Mouse (Mus musculus) liver (tissue): Measurements from ENCODE around the gene Gm4969.
"Not testable (repeated sequence)": the region's sequence is repeated elsewhere in the genome, so short reads cannot be mapped to it uniquely, and the experiment has no call there.

Experiments
- DNase-seq: peaks from one replicate; pipeline ENCODE4 v3.0.0-alpha.2; 2020; ENCODE audit warnings: mixed read lengths

The Gm4969 gene

GRCm38 (mm10) chr7:19093174-19093521, 25.0 kb downstream of the Gm4969 start:
- peak; percentile 86 for DNase-seq

GRCm38 (mm10) chr7:19092381-19093173, 25.6 kb downstream of the Gm4969 start:
- peak; percentile 72 for DNase-seq

GRCm38 (mm10) chr7:19091913-19092312, 26.3 kb downstream of the Gm4969 start:
- no peak for DNase-seq

GRCm38 (mm10) chr7:19088813-19089212, 29.4 kb downstream of the Gm4969 start:
- DNase-seq = peak; percentile 79

GRCm38 (mm10) chr7:19086760-19087159, 31.4 kb downstream of the Gm4969 start:
- no peak for DNase-seq

GRCm38 (mm10) chr7:19086042-19086441, 32.1 kb downstream of the Gm4969 start:
- DNase-seq = peak; percentile 90

- no peak for DNase-seq
Measured at GRCm38 (mm10) chr7:19085495-19085894, 32.7 kb downstream of the Gm4969 start.

- DNase-seq = no peak
Measured at GRCm38 (mm10) chr7:19084921-19085473, 33.2 kb downstream of the Gm4969 start.

GRCm38 (mm10) chr7:19084277-19084771, 33.8 kb downstream of the Gm4969 start:
- DNase-seq = no peak

- DNase-seq = no peak
Measured at GRCm38 (mm10) chr7:19083701-19084100, 34.5 kb downstream of the Gm4969 start, which contains the start of gene Dmpk. TSS of gene Dmpk (plus strand) at chr7:19083849.

GRCm38 (mm10) chr7:19083096-19083495, 35.1 kb downstream of the Gm4969 start:
- DNase-seq = no peak

- DNase-seq = no peak
Measured at GRCm38 (mm10) chr7:19082171-19082570, 36.0 kb downstream of the Gm4969 start.

GRCm38 (mm10) chr7:19080451-19080950, 37.7 kb downstream of the Gm4969 start:
- no peak for DNase-seq

GRCm38 (mm10) chr7:19078732-19079131, 39.4 kb downstream of the Gm4969 start:
- no peak for DNase-seq

GRCm38 (mm10) chr7:19077761-19078160, 40.4 kb downstream of the Gm4969 start:
- peak; percentile 52 for DNase-seq

- DNase-seq = peak; percentile 58
Measured at GRCm38 (mm10) chr7:19076586-19076991, 41.6 kb downstream of the Gm4969 start.

- peak; percentile 95 for DNase-seq
Measured at GRCm38 (mm10) chr7:19075723-19076585, 42.2 kb downstream of the Gm4969 start, which contains the start of gene Dmwd. TSS of gene Dmwd (plus strand) at chr7:19076227.

GRCm38 (mm10) chr7:19075231-19075630, 42.9 kb downstream of the Gm4969 start:
- no peak for DNase-seq

GRCm38 (mm10) chr7:19074494-19074893, 43.7 kb downstream of the Gm4969 start:
- DNase-seq = no peak

GRCm38 (mm10) chr7:19073504-19073903, 44.7 kb downstream of the Gm4969 start:
- DNase-seq = peak; percentile 49

GRCm38 (mm10) chr7:19071024-19071423, 47.1 kb downstream of the Gm4969 start:
- DNase-seq = not testable (repeated sequence)

GRCm38 (mm10) chr7:19069500-19069899, 48.7 kb downstream of the Gm4969 start:
- DNase-seq = peak; percentile 53

- DNase-seq = peak; percentile 78
Measured at GRCm38 (mm10) chr7:19068707-19069106, 49.5 kb downstream of the Gm4969 start.
